Mouse (Mus musculus) neural tube, embryonic 10.5 days (tissue): ENCODE measurements around the gene Aire.

Experiments
- DNase-seq: peaks from one replicate; pipeline ENCODE4 v3.0.0-alpha.2; 2017; ENCODE audit warnings: low spot score; ENCODE audit errors: extremely low spot score

Aire gene

DNA sequence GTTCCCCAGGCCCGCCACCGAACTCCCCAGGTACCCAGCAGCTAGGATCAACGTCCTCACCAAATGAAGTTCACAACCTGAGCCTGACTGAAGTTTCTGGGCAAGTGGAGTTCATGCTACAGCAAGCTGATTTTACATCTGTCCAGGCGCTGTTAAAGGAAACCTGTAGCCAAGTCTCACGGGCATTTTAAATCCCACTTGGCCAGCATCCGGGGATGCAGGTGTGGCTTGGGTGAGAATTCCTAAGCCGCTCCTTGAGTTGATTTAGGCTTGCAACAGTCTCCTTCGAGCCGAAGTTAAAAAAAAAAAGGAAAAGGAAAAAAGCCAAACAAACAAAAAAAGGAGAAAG lies 33.5 kb downstream of the Aire start, which contains the start of gene Pfkl:
TSS of gene Pfkl (minus strand) at position 139 of the 349 bp plus-strand sequence.
- no peak for DNase-seq

DNA sequence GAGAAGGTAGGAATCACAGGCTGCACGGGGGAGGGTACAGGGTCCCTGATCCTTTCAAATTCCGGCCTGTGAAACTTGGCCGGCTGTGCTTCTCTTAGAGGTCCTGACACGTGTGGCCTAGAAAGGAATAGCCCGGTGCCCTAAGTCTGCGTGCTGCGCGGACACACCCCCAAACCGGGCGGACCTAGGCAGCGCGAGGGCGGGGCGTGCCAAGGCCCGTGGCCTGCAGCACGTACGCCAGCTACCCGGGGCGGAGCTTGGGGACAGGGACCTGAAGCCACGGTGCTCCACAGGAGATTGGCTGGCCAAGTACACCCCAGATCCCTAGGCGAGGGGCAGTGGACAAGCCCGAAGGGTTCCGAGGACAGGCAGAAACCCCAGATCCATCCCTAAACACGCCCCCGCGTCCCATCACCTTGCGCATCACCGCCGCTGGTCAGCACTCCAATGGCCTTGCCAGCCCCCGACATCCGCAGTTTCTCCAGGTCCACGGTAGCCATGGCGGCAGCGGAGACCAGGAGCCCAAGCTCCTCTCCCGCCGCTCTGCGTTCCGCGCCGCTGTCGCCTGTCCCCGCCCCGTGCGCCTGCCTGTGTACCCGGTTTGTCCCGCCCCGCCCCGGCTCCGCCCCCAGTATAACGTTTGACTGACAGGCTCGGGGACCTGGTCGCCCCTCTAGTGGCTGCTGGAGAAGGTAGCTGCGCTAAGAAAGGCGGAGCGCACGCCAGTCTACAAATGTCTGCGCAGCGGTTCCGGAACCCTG lies 34.0 kb downstream of the Aire start:
- peak; percentile 97 for DNase-seq

DNA sequence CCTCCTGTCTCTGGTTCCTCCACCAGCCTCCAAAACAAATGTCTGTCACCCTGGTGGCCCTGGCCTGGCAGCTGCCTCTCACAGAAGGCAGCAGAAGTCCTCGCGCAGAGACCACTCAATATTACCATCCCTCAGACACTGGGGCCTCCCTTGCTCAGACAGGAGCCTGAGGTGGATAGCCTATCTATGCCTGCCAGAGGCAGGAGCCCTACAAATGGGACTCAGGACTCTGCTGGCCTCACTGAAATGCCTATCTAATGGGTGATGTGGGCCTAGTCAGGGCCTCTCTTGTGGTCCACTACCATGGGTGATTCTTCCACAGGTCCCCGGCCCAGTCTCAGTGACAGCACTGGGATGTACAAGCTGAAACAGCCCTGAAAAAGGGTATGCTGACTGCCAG lies 35.2 kb downstream of the Aire start:
- DNase-seq, result no peak

DNA sequence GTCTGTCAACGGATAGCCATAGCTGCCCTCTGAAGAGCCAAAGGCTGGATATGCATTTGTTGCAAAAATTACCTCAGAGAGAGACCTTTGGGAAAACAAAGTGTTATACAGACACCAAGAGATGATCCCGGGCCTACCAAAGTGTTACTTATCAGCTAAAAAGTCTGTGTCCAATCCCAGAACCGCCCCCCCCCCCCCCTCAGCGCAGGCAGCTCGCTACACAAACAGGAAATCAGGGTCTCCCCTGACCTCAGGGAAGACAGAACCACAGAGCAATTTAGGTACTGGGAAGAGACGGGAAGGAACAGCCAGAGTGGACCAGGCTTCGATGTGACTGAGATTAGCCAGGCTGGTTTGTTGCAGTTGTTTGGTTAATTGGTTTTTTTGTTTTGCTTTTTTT lies 36.2 kb downstream of the Aire start:
- no peak for DNase-seq

DNA sequence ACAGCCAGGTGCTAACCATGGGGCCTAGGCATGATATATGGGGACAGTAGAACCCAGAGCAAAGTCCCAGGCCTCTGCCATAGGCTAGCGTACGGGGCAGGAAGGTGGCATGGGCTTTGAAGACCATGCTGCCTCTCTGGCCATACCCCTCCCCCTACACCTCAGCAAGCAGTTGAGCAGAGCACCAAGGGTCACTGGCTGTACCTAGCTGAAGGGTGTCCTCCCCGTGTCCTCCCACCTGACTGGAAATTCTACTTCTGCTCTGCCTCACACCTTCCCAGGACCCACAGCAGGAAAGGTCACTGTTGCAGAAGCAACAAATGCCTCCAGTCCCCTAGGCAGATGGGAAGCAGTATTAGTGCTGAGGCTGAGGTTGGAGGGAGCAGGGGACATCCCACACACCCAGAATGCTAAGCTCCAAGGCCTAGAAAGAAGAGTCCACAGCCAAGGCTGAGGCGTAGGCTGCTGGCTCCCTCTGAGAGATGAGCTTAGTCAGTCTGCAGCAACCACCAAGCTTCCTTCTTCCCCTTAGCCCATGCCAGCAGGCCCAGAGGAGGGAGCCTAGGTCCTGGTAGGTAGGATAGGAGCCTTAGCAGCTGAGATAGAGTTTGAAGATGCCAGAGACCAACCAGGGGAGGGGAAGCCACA lies 37.5 kb downstream of the Aire start:
- DNase-seq, result no peak

DNA sequence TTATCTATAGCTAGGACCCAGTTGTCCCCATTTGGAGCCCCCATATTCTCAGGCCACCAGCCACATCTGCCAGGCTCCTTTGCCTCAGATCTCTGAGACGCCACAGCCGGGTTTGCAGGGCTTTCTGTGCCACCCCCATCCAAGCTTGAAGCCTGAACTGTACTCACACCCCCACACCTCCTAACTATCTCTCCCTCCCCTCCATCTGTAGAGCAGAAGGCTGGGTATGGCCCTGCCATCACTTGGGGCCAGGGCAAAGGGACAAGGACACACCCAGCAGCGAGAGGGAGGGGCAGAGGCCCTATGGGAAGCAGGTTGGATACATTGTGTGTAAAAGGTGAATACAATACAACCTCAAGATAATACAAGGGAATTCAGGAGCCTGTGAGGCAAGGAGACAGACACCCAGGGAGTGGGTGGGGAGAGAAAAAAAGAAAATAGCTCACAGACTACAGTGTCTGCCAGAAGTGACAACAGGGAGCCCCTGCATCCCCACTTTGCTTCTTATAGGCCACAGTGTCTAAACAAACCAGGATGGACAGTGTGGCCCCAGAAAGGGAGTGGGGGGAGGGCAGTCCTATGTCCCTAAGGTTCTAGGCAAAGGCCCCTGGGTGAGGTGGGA lies 38.8 kb downstream of the Aire start:
- no peak for DNase-seq

DNA sequence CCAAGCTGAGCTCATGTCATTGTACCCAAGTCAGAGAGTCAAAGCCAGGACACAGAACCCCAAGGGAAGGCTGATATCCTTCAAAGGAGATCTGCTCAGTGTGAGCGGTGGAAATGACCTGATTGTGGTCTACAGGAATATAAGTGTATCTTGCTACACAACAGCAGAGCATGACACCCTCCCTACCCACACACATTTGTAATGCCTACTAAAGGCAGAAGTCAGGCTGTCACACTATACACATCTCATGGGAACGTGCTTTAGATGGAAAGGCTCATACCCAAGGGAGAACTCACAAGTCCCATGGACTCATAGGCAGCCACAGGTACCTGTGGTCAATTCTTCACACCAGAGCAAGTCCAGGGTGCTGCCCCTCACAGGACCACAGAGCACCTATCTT lies 41.1 kb downstream of the Aire start:
- DNase-seq, result no peak

DNA sequence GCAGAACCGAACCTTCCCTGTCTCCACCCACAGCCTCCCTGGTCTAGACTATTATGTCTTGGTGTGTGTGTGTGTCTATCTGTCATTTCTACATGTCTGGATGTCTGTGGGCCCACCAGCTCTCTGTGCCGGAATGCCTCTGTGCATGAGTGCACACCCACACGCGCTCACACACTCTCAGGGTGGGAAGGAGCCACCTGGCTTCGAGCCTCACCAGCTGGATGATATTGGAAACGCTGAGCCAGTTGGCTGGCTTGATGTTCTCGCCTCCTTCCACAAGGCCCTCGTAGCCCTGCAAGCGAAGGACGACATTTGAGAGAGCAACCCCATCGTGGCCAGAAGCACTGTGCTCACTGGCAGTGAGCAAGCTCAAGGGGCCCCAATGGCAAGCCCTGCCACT lies 41.6 kb downstream of the Aire start:
- no peak for DNase-seq

DNA sequence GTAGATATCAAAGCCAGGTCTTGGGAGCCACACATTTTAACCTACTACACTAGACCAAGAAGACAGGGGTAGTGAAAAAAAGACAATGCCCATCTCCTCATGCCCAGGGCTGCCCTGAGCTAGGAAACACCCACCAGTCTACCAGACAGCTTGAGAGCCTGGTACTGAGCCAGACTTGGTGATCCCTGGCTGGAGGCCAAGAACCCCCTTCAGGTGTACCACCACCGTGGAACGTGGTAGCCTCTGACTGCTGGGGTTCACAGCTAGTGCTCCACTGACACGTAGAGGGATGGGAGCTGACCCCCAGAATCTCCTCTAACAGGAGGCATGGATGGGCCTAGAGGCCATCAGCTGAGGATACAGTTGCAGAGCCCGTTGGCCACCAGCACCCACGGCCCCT lies 43.2 kb downstream of the Aire start:
- DNase-seq, result no peak

DNA sequence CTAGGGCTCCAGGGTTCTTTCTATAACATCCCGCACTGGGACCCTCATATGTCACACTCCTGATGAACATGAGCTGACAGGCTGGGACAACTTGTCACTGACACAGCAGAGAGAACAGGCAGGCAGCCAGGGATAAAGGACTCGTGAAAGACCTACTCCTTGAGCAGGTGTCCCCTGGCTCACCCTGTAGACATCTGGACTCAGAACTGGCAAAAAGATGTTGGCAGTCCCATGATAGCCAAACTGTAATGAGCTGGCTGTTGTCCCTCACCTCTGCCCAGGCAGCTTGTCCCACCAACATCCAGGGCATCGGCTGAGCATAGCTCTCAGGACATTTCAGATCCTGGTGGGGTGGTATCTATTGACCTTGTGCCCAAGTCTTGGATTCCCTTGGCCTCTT lies 47.8 kb downstream of the Aire start:
- DNase-seq, result no peak

DNA sequence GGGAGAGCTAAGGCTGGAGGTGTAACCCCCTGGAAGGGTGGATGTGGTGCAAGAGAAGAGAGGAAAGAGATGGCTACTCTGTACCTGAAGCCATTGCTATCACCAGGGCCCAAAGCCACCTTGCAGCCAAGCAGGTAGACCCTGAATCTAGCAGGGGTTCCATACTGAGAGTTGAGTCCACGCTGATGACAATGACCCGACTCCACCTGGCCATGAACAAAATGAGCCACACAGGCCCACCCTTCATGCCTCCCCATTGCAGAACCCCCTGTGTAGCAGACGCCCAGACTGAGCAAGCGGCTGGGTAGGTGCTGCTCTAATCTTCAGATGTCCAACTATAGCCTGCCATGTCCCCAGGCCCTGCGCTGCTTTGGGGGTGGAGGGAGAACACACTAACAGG lies 57.6 kb downstream of the Aire start:
- no peak for DNase-seq

DNA sequence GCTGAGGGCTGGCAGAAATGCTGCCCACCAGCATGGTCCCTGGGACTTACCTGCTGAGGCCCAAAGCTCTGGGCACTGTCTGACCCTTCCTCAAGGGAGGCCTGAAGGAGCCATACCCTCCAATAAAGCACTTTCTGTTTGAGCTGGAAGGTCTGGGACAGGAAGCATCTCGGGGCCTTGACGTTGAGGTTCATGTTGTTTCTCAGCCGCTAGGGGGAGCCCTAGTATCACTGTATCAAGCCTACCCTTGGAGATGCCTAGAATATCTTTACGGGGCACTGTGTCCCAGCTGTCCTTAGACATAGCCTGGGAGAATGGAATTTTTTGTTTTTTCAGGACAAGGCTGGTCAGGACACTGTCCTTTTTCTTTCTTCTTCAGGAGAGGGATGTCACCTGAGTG lies 58.8 kb downstream of the Aire start:
- DNase-seq, result peak; percentile 79
